Mouse (Mus musculus) ES-Bruce4 (cell line): ENCODE measurements around the gene Flt3.

Experiments
- CTCF ChIP-seq: IDR thresholded peaks from one replicate; pipeline ENCODE4 v1.8.1; 2011; ENCODE audit warnings: low read depth, low read length
- EP300 ChIP-seq: IDR thresholded peaks from 2 replicates; pipeline ENCODE4 v1.6.1; 2011; ENCODE audit warnings: low read depth, low read length; ENCODE audit not compliant: insufficient read depth
- POLR2A ChIP-seq: IDR thresholded peaks from one replicate; pipeline ENCODE4 v1.8.1; 2011; ENCODE audit warnings: low read length; ENCODE audit not compliant: insufficient read depth

- TF ChIP-seq CTCF (peak; percentile 84), POLR2A (no peak), EP300 (no peak)
Observed at GRCm38 (mm10) chr5:147323237-147323917, 76.9 kb downstream of the Flt3 start.
